Mouse (Mus musculus): Measurements from ENCODE around the gene Dmd. TPM values are rescaled to one million over a fixed set of nuclear protein-coding genes. Genes with fewer than 3 reads are reported as not detected.

The Dmd gene
- total RNA-seq, 4 experiments from 2014 or later: 81.2 to 97.1 (median 87.7) TPM

DNA sequence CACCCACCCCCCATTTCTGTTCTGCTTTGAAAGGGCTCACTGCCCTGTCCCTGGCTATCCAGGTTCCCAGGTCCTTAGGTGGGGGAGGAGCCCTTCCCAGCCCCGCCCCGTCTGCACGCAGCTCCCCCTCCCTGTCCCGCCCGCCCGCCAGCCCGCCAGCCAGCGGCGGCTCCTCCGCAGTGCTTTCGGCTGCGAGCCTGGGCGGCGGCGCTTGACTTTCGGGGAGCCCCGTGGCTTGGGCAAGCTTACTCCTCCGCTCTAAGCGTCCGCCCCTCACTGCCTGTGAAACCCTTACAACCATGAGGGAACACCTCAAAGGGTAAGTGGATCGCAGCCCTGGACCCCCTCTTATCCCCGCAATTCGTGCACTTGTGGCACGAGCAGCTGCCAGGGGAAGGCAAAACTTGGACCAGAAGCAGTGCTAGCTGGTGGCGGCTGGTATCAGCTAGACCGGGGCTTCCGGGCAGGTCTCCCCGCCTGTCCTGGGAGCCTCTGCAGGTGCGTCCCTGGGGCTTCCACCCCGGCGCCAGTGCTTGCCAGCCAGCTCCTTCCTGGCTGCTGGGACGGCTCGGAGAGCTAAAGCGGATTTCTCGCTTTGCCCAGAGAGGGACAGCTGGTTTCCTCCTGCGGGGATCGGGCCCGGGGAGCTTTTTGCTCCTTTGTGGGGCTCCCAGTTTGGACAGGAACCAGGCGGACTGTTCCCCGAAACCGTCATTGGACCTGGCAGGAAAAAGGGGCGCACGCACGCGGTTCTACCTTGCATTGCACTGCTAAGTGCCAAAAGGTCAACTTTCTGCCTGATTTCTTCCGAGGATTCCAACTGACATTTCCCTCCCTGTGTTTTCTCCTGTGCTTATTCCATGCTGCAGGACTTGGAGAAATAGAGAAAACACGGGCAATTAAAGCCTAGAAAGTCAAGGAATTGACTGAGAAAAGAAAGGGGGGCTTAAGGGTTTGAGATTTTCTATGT, 2099.8 kb downstream of the Dmd start:
- peak; percentile 26 for DNase-seq (ENCODE audit: low spot score)

DNA sequence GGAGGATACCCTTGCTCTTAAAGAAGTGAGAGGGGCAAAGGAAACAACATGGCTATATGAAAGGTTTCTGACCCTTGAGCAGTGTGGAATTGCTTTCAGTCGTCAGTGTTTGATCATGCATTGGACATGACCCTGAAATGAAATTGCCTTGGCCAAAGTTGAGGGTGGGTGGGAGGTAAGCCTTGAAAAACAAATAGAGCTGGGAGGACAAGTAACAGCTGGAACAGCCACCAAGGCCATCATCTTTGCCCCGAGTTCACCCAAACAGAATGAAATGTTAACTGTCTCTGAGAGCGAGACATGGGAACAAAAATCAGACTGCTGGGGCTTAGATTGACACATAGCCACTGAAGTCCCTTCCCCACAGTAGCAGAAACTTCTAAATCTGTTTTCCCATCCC, 2100.9 kb downstream of the Dmd start:
- peak; percentile 0 for DNase-seq (ENCODE audit: low spot score)

- no peak for DNase-seq (ENCODE audit: low spot score)
These were observed 2124.9 kb downstream of the Dmd start for GRCm38 (mm10) chrX:85073602-85074001.

DNA sequence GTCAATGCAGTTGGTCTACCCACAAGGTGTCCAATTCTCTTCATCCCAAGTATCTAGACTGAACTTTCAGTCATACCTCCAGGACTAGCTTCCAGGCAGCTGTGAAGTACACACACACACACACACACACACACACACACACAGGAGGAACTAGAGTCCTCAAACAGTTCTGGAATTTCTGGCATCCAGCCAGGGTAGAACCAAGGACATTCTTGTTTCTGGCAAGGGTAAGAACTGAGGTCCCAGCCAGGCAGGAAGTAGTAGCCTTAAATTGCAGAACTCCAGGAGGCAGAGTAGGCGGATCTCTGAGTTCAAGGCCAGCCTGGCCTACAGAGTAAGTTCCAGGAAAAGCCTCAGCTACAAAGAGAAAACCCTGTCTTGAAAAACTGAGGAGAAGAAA, 2128.2 kb downstream of the Dmd start:
- peak; percentile 25 for DNase-seq (ENCODE audit: low spot score)

GRCm38 (mm10) chrX:85077605-85078004, 2128.9 kb downstream of the Dmd start:
- no peak for DNase-seq (ENCODE audit: low spot score)

DNA sequence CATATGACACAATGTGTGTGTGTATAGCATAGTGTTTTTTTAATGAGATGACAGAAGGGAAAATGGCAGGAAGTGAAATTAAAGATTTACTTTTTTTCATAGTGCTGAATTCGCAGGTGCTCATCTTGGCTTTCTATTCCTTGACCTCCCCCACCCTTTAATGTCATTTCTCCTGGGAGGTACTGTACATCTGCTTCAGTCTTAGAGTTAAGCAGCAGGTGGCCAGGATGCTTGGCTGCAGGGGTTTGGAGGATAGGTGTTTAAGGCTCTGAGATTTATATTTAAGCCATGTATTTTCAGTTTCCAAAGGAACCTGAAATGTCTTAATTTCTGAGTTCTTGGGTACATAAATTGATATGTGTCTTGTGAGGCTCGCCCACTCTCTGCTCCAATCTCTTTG, 2130.5 kb downstream of the Dmd start:
- DNase-seq (ENCODE audit: low spot score): no peak

DNA sequence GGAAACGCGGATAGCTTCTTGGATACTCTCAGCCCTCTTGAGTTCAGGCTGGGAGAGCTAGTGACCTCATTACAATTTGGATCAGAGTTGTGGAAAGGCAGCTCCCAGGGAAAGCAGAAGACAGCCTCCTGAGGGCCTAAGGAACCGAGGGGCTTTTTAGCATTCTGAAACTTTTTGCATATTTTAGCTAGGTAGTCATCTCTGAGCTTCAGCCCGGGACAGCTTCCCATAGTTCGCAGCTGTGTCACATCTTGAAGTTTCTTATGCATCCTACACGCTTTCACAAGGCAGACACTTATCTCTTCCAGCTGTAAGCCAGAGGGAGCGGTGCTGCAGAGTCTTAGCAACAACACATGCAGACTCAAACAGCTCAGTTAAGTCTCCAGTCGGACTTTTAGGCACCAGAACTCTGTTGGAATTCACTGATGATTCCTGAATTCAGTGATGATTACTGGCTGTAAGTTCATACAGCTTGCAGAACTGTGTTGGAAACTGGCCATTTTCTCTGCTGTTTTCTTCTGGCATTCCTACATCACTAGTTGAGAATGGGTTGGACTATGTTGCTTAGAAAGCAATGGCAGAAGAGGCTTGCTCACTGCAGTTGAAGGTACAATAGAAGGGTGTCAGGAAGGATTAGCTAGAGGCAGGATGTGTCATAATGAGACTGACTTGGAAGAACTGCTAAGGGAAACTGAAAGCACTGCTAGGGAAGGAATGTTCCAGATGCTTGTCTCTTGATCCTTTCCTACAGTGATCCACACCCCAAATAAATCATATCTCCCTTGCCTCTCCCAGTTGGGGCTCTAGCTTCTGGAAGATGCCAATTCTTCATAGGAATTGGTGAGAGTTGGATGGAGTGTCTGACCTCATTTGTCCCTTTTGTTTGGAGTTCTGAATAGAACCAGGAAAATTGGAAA, 2135.8 kb downstream of the Dmd start:
- DNase-seq (ENCODE audit: low spot score): peak; percentile 48

- no peak for DNase-seq (ENCODE audit: low spot score)
These were observed 2140.8 kb downstream of the Dmd start for GRCm38 (mm10) chrX:85089506-85089905.

- DNase-seq (ENCODE audit: low spot score): no peak
These were observed 2144.7 kb downstream of the Dmd start for GRCm38 (mm10) chrX:85093354-85093753.

- peak; percentile 3 for DNase-seq (ENCODE audit: low spot score)
These were observed 2150.0 kb downstream of the Dmd start for GRCm38 (mm10) chrX:85098691-85099090.

DNA sequence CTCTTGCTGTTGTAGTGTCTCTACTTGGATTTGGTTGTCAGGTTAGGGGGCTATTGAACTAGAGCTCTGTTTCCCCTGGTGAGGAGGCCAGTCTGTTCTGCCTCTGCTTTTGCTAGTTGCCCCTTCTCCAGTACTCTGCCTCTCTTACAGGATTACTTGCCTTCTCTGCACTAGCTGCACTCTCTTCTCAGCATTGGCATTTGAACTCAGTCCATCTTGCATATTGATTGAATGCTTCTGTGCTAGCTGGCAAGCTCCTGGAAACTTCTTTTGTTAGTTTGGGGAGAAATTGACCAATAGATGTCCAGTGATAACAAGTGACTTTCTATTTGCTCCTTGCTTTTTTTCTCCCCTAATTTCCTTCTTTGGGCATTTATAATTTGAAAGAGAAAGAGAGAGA, 2163.7 kb downstream of the Dmd start:
- DNase-seq (ENCODE audit: low spot score): no peak

DNA sequence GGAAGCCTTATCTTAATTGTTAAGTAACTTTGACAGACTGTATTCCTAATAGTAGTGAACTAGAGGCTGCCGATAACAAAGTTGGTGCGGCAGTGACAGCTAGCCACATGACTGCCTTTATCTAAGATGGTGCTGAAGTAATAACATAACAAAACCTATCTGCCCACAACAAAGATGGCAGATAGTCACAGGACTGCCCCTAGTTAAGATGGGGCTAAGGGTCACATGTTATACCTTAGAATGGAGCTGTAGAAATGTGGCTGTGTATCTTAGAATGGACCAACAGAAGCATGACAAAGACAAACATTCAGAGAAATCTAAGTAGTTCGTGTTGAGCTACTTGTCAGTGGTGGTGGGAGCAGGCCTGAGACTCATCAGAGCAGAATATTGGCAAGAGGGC, 2184.0 kb downstream of the Dmd start:
- no peak for DNase-seq (ENCODE audit: low spot score)

GRCm38 (mm10) chrX:85137293-85137692, 2188.6 kb downstream of the Dmd start:
- DNase-seq (ENCODE audit: low spot score): no peak

- DNase-seq (ENCODE audit: low spot score): no peak
These were observed 2222.6 kb downstream of the Dmd start for GRCm38 (mm10) chrX:85171264-85171663.

DNA sequence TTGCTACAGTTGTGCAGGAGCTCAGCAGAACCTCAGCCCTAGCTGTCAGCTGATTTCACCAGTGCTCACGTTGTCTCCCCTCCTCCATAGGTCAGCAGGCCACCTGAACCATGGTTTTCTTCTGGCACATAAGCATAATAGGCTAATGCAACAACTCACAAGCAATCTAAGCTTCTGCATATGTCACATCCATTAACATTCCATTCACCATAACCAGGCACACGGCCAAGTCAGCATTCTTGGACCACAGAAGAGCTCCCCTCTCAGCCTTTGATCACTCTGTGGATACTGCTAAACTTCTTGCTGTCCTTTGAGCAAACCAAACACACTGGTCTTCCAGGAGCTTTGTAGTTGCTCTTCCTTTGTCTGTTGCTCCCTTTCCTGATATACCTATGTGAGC, 2238.9 kb downstream of the Dmd start:
- peak; percentile 8 for DNase-seq (ENCODE audit: low spot score)

DNA sequence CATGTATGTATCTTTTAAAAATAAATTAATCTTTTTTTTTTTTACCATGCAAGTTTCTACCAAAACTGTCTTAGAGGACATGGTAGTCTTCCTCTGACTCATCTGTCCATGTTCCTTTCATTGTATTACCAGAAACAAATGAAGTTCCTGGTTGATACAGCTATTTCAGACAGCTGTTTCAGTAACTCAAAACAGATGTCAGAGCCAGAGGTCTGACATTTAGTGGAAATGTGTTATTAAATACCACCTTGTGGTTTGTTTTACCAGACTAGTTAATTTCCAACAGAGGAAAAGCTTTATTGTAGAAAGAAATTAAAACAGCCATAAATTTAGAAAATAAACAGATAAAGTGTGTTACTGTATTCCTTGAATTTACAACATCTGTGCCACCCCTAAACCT, 2245.2 kb downstream of the Dmd start:
- no peak for DNase-seq (ENCODE audit: low spot score)

GRCm38 (mm10) chrX:85197688-85198087, 2249.0 kb downstream of the Dmd start:
- DNase-seq (ENCODE audit: low spot score): no peak

- DNase-seq (ENCODE audit: low spot score): no peak
These were observed 2250.7 kb downstream of the Dmd start for GRCm38 (mm10) chrX:85199398-85199797.

- DNase-seq (ENCODE audit: low spot score): no peak
These were observed 2258.3 kb downstream of the Dmd start for GRCm38 (mm10) chrX:85207001-85207400.

DNA sequence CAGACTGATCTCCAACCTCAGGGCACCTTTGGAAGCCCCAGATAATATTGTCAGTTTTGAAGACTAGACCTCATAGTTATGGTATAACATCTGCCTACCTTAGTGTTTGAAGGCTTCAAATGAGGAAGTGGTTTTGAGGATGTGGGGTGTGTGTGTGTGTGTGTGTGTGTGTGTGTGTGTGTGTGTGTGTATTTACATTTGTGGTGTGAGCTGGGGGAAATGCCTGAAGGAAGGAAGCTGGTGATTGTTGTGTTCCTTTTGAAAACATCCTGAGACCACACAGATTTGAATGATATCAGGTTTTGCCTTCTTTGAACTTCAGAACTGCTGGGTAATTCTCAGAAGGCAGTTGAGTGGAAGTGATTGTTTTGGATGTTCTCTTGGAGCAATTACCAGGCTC, 2278.2 kb downstream of the Dmd start:
- DNase-seq (ENCODE audit: low spot score): peak; percentile 3

- no peak for DNase-seq (ENCODE audit: low spot score)
These were observed 2300.7 kb downstream of the Dmd start, which contains the start of gene Fthl17a for GRCm38 (mm10) chrX:85249379-85249778. TSS of gene Fthl17a (plus strand) at chrX:85249679.
